Mouse (Mus musculus) hindlimb bud, embryonic 11.5 days (tissue): ENCODE measurements around the gene Psenen.

Experiments used
- DNase-seq: peaks from one replicate; pipeline ENCODE4 v3.0.0-alpha.2; 2012; ENCODE audit warnings: low read depth, low spot score; ENCODE audit errors: extremely low spot score

The Psenen gene

DNA sequence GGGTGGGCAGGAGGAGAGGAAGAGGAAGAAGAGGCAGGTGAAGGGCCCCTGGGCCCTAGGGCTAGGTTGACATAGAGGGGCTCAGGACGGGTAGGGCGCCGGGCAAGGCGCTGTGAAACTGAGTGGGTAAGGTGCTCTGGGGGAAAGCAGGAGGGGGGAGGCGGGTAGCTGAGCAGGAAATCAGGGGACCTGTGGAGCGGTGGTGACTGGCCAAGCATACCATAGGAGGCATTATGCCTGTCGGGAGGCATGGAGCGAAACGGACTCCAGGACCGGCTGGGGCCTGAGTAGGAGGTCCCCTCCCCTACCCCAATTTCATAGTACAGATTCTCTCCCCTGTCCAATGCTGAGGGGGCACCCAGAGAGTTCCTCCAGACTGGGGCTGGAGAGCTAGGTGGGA, 40.6 kb downstream of the Psenen start:
- no peak for DNase-seq

DNA sequence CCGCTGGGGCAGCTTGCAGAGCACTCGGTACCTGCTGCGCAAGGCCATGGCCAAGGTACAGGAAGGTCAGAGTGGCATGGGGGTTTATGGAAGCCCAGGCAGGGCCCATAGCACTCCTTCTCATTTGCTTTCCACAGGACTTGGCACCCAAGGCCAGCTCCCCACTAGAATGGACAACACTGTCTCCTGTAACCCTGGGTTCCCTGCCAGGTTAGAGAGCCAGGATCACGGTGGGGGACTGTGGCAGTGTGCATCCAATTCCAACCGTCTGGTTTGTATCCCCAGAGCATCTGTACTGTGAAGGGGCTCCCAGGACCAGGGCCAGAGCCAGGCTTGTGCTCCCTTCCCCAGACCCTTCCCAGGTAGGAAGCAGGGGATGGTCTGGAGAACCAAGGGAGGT, 42.6 kb downstream of the Psenen start:
- DNase-seq, result no peak

DNA sequence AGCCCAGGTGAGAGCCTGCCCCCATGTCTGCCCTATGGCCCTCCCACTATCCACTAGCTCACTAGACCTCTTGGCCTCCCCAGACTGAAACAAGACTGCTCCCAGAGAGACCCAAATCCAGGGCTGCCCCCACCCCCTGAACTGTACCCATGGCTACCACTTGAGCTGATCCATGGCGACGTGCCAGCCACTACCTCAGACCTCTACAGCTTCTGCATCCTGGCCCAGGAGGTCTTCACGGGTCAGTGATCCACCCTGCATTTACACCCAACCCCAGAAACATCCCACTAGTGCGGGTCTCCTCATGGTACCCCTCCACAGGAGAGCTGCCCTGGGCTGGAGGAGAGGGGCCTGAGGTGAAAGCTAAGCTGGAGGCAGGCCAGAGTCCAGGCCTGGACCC, 43.0 kb downstream of the Psenen start:
- DNase-seq, result no peak

GRCm38 (mm10) chr7:30518325-30518724, 45.1 kb downstream of the Psenen start:
- no peak for DNase-seq

- no peak for DNase-seq
Measured at GRCm38 (mm10) chr7:30515003-30515760, 48.2 kb downstream of the Psenen start.
